Mouse (Mus musculus): ENCODE results near the gene Nipal4.

Nipal4 gene

GRCm38 (mm10) chr11:46115011-46115410 is 51.3 kb downstream of the Nipal4 start:
- DNase-seq (ENCODE audit: low spot score) = no peak

- no peak for DNase-seq (ENCODE audit: low spot score)
Measured at GRCm38 (mm10) chr11:46114221-46114620, 52.1 kb downstream of the Nipal4 start.

GRCm38 (mm10) chr11:46113211-46113610 is 53.1 kb downstream of the Nipal4 start:
- DNase-seq (ENCODE audit: low spot score) = no peak

GRCm38 (mm10) chr11:46110945-46111287 is 55.4 kb downstream of the Nipal4 start:
- no peak for DNase-seq (ENCODE audit: low spot score)

- DNase-seq (ENCODE audit: low spot score) = no peak
Measured at GRCm38 (mm10) chr11:46110156-46110944, 56.0 kb downstream of the Nipal4 start.

- no peak for DNase-seq (ENCODE audit: low spot score)
Measured at GRCm38 (mm10) chr11:46109206-46109605, 57.1 kb downstream of the Nipal4 start.

GRCm38 (mm10) chr11:46107046-46107445 is 59.3 kb downstream of the Nipal4 start:
- DNase-seq (ENCODE audit: low spot score) = no peak

GRCm38 (mm10) chr11:46102107-46102506 is 64.2 kb downstream of the Nipal4 start:
- no peak for DNase-seq (ENCODE audit: low spot score)
